Comparison of ENCODE assay signal across 10 mouse cellular contexts in the genomic region with DNA sequence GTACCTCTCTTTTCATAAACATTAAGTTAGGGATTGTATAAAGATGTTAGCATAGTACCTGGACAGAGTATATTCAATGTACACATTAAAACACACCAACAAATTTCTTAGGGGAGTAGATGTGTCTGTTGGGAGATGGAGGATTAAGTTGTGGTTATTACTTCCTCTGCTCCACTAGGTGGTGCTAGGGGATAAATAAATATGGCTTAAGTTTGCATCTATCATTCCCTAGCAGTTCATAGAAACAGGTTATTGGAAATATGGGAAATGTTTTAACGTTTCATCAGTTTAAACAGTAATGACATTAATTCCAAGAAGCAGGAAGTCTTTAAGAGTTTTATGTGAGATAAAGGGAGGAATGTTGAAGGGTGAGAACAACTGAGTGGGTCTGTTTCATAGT. TPM values are rescaled to one million over a fixed set of nuclear protein-coding genes. Genes with fewer than 3 reads are reported as not detected.
DNase-seq lines count a peak whose midpoint lies in the region; ATAC-seq and TF ChIP-seq lines count a peak whose summit lies in the region.
"Had no signal": no experiment of that assay in that cellular context is flagged by ENCODE, and none has a peak within 500 bp of the region (broad histone marks: within the 10 kb centered on the region; RNA-seq: fewer than 3 reads in every experiment).

No protein-coding gene starts in this region.

- H3K4me3 ChIP-seq in intestine, postnatal 0 days (ENCODE audit: low read depth, low read length): no peak overlapping the region
- H3K4me3 ChIP-seq in intestine, embryonic 16.5 days (ENCODE audit: low read length): no peak overlapping the region
- H3K4me3 ChIP-seq: heart, embryonic 15.5 days had no signal

- H3K4me2 ChIP-seq in intestine, postnatal 0 days (replicated peaks; ENCODE audit: low read depth): no peak overlapping the region
- no peak overlapping the region for H3K4me2 ChIP-seq in intestine, embryonic 16.5 days (ENCODE audit: low read depth, low read length)
- H3K4me2 ChIP-seq: heart, embryonic 15.5 days had no signal

- peak; percentile 64 for DNase-seq in CD4-positive, CD25-positive, alpha-beta regulatory T cell, adult 2 months (ENCODE audit: low read depth, low spot score)
- DNase-seq in ZHBTc4 (ENCODE audit: low read depth, low spot score): peak; percentile 35
- no peak for DNase-seq in left cerebral cortex, postnatal 14 days (ENCODE audit: low spot score in 2 of 2)
- DNase-seq in gastrocnemius, adult 18-20 months (ENCODE audit: low spot score): no peak
- no peak for DNase-seq in spleen, postnatal 36 days (ENCODE audit: low spot score in 2 of 2)

- no peak for ATAC-seq in intestine, postnatal 0 days
- ATAC-seq in intestine, embryonic 16.5 days: no peak
- ATAC-seq in inflammation-experienced regulatory T-cells, adult 6 months: peak; percentile 67
- ATAC-seq: activated CD4-positive, CD25-positive, alpha-beta regulatory T cell, adult 4 months had no signal

- no peaks in the 10 kb centered on the region for H3K27me3 ChIP-seq in intestine, postnatal 0 days (replicated peaks; ENCODE audit: control insufficient read depth, insufficient read depth, low read length)
- H3K27me3 ChIP-seq in intestine, embryonic 16.5 days (replicated peaks; ENCODE audit: control insufficient read depth, insufficient read depth, low read length): no peaks in the 10 kb centered on the region
- H3K27me3 ChIP-seq: heart, embryonic 15.5 days had no signal

- H3K27ac ChIP-seq in intestine, postnatal 0 days (ENCODE audit: low read depth, low read length): no peak overlapping the region
- no peak overlapping the region for H3K27ac ChIP-seq in intestine, embryonic 16.5 days (ENCODE audit: low read length)
- H3K27ac ChIP-seq: heart, embryonic 15.5 days had no signal

- H3K36me3 ChIP-seq in intestine, postnatal 0 days (ENCODE audit: control insufficient read depth, insufficient read depth): peaks cover 42% of the 10 kb centered on the region
- H3K36me3 ChIP-seq in intestine, embryonic 16.5 days (ENCODE audit: control insufficient read depth, insufficient read depth, low read length): peaks cover 11% of the 10 kb centered on the region

- H3K9ac ChIP-seq in intestine, postnatal 0 days (ENCODE audit: low read depth, low read length): no peak overlapping the region
- H3K9ac ChIP-seq in intestine, embryonic 16.5 days (ENCODE audit: low read depth, low read length): no peak overlapping the region
- H3K9ac ChIP-seq: heart, embryonic 15.5 days had no signal

- intact Hi-C loops in left cerebral cortex, postnatal 14 days (cut with DNase I): loop anchor here (2.0 kb wide), 1 partner anchor 436 kb away; no protein-coding TSS in a partner anchor

- H3K9me3 ChIP-seq in intestine, postnatal 0 days (ENCODE audit: control insufficient read depth): no peaks in the 10 kb centered on the region
- H3K9me3 ChIP-seq in intestine, embryonic 16.5 days (ENCODE audit: control insufficient read depth, low read length): no peaks in the 10 kb centered on the region
- H3K9me3 ChIP-seq: heart, embryonic 15.5 days had no signal

- TF ChIP-seq CTCF in intestine, postnatal 0 days (IDR thresholded peaks at IDR 0.05; ENCODE audit: low read depth): peak; percentile 79

- 12% methylated on average over 1 of the region's 1 CpGs for WGBS in intestine, postnatal 0 days
- WGBS in intestine, embryonic 16.5 days: 43% methylated on average over 1 of the region's 1 CpGs

- H3K4me1 ChIP-seq in intestine, postnatal 0 days (replicated peaks; ENCODE audit: control insufficient read depth, insufficient read depth, low read length): no peaks in the 10 kb centered on the region
- H3K4me1 ChIP-seq in intestine, embryonic 16.5 days (ENCODE audit: control insufficient read depth, insufficient read depth, low read length): no peaks in the 10 kb centered on the region
- H3K4me1 ChIP-seq: heart, embryonic 15.5 days had no signal

RNA-seq across cellular contexts. Expression of gene Azi2, which starts 13.0 kb away (rescaled TPM):
- 72.0 and 74.5 TPM in 2 replicates for polyA plus RNA-seq in intestine, postnatal 0 days (2015; fragmentation: Nextera tagmentation; extraction: Ambion mirVana)
- polyA plus RNA-seq in intestine, embryonic 16.5 days (2015; fragmentation: Nextera tagmentation; extraction: Ambion mirVana): 68.3 and 71.3 TPM in 2 replicates
- polyA plus RNA-seq in inflammation-experienced regulatory T-cells, adult 6 months (2017; shearing (Covaris generic)): 10 to 100 TPM; 64.2 to 82.6 (median 71.2) TPM
- total RNA-seq in left cerebral cortex, postnatal 14 days (2021): 10 to 100 TPM; 70.0 to 73.2 TPM
- 10 to 100 TPM; 30.7 to 35.4 TPM for total RNA-seq in gastrocnemius, adult 18-20 months (2021)

Comparison
In these comparisons a context has a peak if more than half of its experiments do, and no peak if none do; other contexts are left out.
1. DNase-seq: peak in CD4-positive, CD25-positive, alpha-beta regulatory T cell, adult 2 months (single experiment) and ZHBTc4 (single experiment); none in left cerebral cortex, postnatal 14 days (0 of 2), gastrocnemius, adult 18-20 months (single experiment) and spleen, postnatal 36 days (0 of 2).